Mouse (Mus musculus): ENCODE results near the gene Tmem218. TPM values are rescaled to one million over a fixed set of nuclear protein-coding genes. Genes with fewer than 3 reads are reported as not detected.

Gene Tmem218
- polyA plus RNA-seq (2016; fragmentation: Nextera tagmentation; extraction: Ambion mirVana): 11.7 and 13.4 TPM in 2 replicates

DNA sequence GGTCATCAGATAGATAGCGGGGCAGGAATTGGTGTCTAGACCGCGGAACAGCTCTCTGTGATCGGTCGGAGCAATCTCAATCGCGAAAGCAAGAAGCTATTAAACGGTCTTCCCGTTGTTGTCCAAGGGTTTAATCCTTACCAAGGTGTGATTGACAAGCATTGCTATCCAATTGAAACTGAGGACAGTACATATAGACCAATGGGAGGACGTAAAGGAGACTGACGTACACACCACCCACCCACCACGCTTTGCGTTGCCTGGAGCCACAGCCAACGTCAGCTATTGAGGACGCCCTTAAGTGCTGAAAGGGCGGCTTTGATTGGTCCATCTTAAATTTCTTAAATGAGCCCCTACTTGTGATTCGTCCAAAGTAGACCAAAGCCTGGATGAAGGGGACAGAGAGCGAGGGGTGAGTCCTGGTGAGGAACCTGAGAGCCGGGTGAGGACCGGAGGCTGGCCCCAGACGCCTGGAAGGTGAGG, at the start of gene Tmem218:
Gene Tmem218, plus strand, starts transcription at position 295 of the 483 bp plus-strand sequence.
- peak; percentile 100 for ATAC-seq (ENCODE audit: low FRiP score, low read depth)
- H3K9ac ChIP-seq: peak within 1 kb of the TSS; percentile 66
- no peaks in the 10 kb centered on the region for H3K9me3 ChIP-seq
- WGBS: under 1% methylated on average over 21 of the region's 21 CpGs
- peak within 1 kb of the TSS; percentile 71 for H3K4me2 ChIP-seq (replicated peaks)
- no peaks in the 10 kb centered on the region for H3K27me3 ChIP-seq (replicated peaks)
- H3K4me1 ChIP-seq: no peaks in the 10 kb centered on the region
- H3K27ac ChIP-seq: no peak within 1 kb of the TSS
- peak within 1 kb of the TSS; percentile 57 for H3K4me3 ChIP-seq
- no peaks in the 10 kb centered on the region for H3K36me3 ChIP-seq

DNA sequence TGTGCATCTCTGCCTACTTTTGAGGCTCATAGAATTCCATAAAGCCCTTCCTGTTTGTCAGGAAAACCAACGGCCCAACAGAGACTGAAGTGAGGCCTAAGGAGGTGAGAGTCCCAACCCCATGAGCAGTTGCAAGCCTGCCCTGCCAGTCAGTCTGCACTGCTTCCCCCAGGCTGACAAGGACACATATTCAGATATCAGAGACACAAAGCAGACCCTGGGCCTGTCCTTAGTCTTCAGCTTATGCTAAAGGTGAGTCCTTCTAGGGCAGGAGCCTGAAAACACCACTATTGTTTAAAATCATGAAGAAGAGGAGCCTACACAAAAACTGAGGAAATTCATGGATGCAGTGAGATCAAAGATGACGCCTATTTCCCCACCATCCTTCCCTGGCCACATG, 47.3 kb upstream of the Tmem218 start:
- no peak for ATAC-seq (ENCODE audit: low FRiP score, low read depth)
- Histone ChIP-seq H3K4me1 (no peaks in the 10 kb centered on the region), H3K27me3 (replicated peaks) (no peaks in the 10 kb centered on the region), H3K4me2 (replicated peaks) (no peak overlapping the region), H3K4me3 (no peak overlapping the region), H3K36me3 (no peaks in the 10 kb centered on the region), H3K27ac (no peak overlapping the region), H3K9me3 (no peaks in the 10 kb centered on the region), H3K9ac (no peak overlapping the region)
- 84% methylated on average over 2 of the region's 2 CpGs for WGBS

DNA sequence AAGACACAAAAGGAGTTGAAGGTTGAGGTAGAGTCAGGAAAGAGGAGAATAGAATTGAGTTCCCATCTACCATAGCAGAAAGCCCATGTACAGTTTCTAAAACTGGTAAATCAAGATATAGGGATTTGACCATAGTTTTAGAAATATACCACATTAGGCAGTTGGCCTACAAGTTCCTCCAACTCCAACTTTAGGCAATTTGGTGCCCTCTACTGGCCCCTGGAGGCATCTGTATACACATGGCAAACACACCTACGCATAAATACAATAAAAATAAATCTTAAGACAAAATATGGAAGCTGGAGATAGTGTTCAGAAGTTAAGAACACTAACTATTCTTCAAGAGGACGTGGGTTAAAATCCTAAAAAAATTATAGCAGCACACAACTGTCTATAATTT, 41.1 kb upstream of the Tmem218 start:
- no peaks in the 10 kb centered on the region for H3K4me1 ChIP-seq
- no peak overlapping the region for H3K27ac ChIP-seq
- ATAC-seq (ENCODE audit: low FRiP score, low read depth): no peak
- H3K9ac ChIP-seq: no peak overlapping the region
- no peaks in the 10 kb centered on the region for H3K9me3 ChIP-seq
- no peak overlapping the region for H3K4me2 ChIP-seq (replicated peaks)
- 70% methylated on average over 2 of the region's 2 CpGs for WGBS
- H3K4me3 ChIP-seq: no peak overlapping the region
- no peaks in the 10 kb centered on the region for H3K36me3 ChIP-seq
- no peaks in the 10 kb centered on the region for H3K27me3 ChIP-seq (replicated peaks)

DNA sequence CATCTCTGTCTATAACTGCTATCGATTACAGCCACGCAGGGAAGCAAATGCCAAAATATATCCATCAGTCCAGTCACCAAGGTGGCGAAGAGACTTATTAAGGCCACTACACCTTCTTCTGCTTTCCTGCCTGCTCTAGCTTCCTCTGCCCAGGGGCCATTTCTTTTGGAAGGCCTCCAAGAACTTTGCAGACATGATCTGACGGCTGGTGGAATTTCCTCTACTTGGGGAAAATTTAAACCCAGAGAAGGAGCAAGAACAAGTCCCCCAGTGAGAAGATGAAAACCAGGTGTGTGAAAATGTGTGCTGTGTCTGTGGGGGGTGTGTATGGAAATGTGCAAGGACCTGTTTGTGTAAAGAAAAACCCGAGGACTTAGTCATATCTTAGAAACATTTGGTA, 34.6 kb upstream of the Tmem218 start:
- H3K4me1 ChIP-seq: peaks cover 15% of the 10 kb centered on the region; the same call in 1 of the 2 replicates
- H3K9me3 ChIP-seq: no peaks in the 10 kb centered on the region
- H3K36me3 ChIP-seq: no peaks in the 10 kb centered on the region
- H3K4me3 ChIP-seq: no peak overlapping the region
- ATAC-seq (ENCODE audit: low FRiP score, low read depth): no peak
- WGBS: 73% methylated on average over 5 of the region's 5 CpGs
- no peak overlapping the region for H3K4me2 ChIP-seq (replicated peaks)
- H3K9ac ChIP-seq: no peak overlapping the region
- no peak overlapping the region for H3K27ac ChIP-seq
- 0 out of 2 replicates have a peak, but pooled peaks cover 2% of the 10 kb centered on the region for H3K27me3 ChIP-seq (replicated peaks)

DNA sequence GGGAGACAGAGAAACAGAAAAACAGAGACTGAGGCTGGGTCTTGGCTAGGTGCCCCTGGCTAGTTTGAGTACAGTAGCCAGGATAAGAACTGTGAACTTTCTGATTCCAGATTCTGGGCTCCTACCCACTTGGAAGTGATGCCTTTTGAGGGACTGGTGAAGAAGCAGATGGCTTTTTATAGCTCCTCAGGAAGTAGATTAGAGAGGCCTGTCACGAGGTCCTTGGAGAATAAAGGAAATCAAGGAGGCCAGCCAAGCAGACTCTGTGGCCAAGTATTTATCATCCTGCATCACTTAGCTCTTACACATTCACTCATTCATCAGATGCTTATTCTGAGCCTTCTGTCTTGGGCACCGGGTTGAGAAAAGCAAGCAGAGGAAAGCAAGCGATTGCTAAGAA, 32.0 kb upstream of the Tmem218 start:
- no peaks in the 10 kb centered on the region for H3K36me3 ChIP-seq
- no peak for ATAC-seq (ENCODE audit: low FRiP score, low read depth)
- 54% methylated on average over 3 of the region's 3 CpGs for WGBS
- H3K9ac ChIP-seq: no peak overlapping the region
- H3K4me2 ChIP-seq (replicated peaks): no peak overlapping the region
- H3K4me1 ChIP-seq: peaks cover 27% of the 10 kb centered on the region
- H3K27me3 ChIP-seq (replicated peaks): 0 out of 2 replicates have a peak, but pooled peaks cover 2% of the 10 kb centered on the region
- H3K27ac ChIP-seq: no peak overlapping the region
- H3K9me3 ChIP-seq: no peaks in the 10 kb centered on the region
- no peak overlapping the region for H3K4me3 ChIP-seq

DNA sequence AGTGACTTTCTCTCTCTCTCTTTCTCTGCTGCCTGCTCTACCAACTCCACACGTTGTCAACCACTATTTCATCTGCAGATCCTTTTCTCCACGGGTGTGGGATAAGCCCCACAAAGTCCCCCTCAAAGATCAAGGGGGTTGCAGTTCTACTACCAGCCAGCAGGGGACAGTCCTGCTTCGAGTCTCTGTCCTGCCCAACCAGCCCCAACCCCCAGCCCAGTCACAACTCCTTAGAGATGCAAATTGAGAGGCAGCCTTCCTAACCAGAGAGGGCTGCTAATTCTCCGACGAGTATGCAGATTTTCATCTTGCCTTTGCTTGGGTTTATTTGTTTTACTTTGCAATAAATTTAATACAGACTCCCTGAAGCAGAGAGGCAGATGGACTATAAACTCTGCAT, 30.9 kb upstream of the Tmem218 start:
- Histone ChIP-seq H3K27me3 (replicated peaks) (0 out of 2 replicates have a peak, but pooled peaks cover 2% of the 10 kb centered on the region), H3K36me3 (no peaks in the 10 kb centered on the region), H3K4me1 (peaks cover 27% of the 10 kb centered on the region), H3K4me2 (replicated peaks) (0 out of 2 replicates have a peak overlapping the region, but pooled peaks have one; percentile 7), H3K4me3 (no peak overlapping the region), H3K27ac (no peak overlapping the region), H3K9ac (no peak overlapping the region), H3K9me3 (no peaks in the 10 kb centered on the region)
- under 1% methylated on average over 5 of the region's 5 CpGs for WGBS
- ATAC-seq (ENCODE audit: low FRiP score, low read depth): peak; percentile 77

DNA sequence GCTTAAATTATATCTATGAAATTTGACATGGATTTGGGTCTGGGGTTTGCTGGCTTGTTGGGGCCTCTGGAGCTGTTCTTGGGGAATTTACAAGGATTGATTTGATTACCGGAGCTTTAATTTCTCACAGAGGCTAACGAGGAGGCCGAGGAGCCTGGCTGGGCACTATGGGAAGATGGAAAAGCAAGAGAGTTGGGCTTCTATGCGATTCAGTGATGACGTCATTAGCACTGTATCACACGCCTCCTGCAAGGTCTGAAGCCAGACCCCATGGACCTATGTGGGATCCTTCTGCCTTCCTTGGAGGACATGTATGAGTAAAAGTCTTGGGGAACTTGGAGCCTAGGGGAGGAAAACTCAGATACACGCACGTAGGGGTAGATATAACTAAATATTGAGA, 30.5 kb upstream of the Tmem218 start:
- Histone ChIP-seq H3K9ac (no peak overlapping the region), H3K27me3 (replicated peaks) (0 out of 2 replicates have a peak, but pooled peaks cover 2% of the 10 kb centered on the region), H3K4me2 (replicated peaks) (0 out of 2 replicates have a peak overlapping the region, but pooled peaks have one; percentile 7), H3K4me3 (no peak overlapping the region), H3K4me1 (peaks cover 27% of the 10 kb centered on the region), H3K9me3 (no peaks in the 10 kb centered on the region), H3K36me3 (no peaks in the 10 kb centered on the region), H3K27ac (no peak overlapping the region)
- WGBS: 41% methylated on average over 8 of the region's 8 CpGs
- peak; percentile 38; the same call in 1 of the 2 replicates for ATAC-seq (ENCODE audit: low FRiP score, low read depth)

DNA sequence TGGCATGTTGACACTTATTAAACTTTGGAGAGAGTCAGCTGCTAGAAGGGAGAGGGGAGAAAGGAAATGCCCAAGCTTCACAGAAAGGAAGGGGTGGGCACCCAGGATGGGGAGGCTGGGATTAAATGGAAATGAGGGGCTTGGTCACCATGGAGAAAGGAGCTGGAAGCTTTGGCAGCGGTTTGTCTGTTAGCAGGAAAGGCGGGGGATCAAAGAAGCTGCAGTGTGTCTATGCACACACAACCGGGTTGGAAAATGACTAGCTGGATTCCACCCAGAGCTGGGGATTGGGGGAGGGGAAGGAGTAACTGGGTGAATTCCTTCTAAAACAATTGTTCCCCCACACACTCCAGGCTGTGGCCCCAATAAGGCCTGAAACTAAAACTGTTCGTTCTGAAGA, 29.1 kb upstream of the Tmem218 start:
- no peaks in the 10 kb centered on the region for H3K36me3 ChIP-seq
- no peak overlapping the region for H3K9ac ChIP-seq
- H3K27me3 ChIP-seq (replicated peaks): 0 out of 2 replicates have a peak, but pooled peaks cover 2% of the 10 kb centered on the region
- no peak overlapping the region for H3K27ac ChIP-seq
- peak; percentile 11; the same call in 1 of the 2 replicates for ATAC-seq (ENCODE audit: low FRiP score, low read depth)
- no peaks in the 10 kb centered on the region for H3K9me3 ChIP-seq
- 20% methylated on average over 4 of the region's 4 CpGs for WGBS
- peak overlapping the region; percentile 16; the same call in 1 of the 2 replicates for H3K4me2 ChIP-seq (replicated peaks)
- peaks cover 27% of the 10 kb centered on the region for H3K4me1 ChIP-seq
- H3K4me3 ChIP-seq: no peak overlapping the region

DNA sequence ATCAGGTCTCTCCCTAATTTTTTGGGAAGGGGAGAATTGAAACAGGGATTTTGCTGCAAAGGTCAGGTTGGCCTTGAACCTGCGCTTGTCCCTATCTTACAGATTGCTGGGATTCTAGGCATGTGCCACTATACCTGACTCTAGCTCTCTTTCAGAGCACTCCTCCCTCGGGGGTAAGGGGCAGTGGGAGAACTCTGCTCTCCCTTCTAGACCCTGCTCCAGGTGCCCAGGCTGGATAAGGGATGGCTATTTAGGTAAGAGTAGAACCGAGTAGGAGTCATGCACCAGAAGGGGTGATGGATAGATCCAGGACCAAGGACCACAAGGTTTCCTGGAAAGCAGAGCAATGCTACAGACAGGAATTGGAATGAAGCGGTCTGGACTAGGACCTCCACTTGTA, 28.4 kb upstream of the Tmem218 start:
- H3K9ac ChIP-seq: no peak overlapping the region
- H3K4me1 ChIP-seq: peaks cover 27% of the 10 kb centered on the region
- no peaks in the 10 kb centered on the region for H3K36me3 ChIP-seq
- H3K4me3 ChIP-seq: no peak overlapping the region
- 93% methylated on average over 4 of the region's 4 CpGs for WGBS
- no peaks in the 10 kb centered on the region for H3K27me3 ChIP-seq (replicated peaks)
- no peak for ATAC-seq (ENCODE audit: low FRiP score, low read depth)
- no peak overlapping the region for H3K27ac ChIP-seq
- no peaks in the 10 kb centered on the region for H3K9me3 ChIP-seq
- no peak overlapping the region for H3K4me2 ChIP-seq (replicated peaks)

DNA sequence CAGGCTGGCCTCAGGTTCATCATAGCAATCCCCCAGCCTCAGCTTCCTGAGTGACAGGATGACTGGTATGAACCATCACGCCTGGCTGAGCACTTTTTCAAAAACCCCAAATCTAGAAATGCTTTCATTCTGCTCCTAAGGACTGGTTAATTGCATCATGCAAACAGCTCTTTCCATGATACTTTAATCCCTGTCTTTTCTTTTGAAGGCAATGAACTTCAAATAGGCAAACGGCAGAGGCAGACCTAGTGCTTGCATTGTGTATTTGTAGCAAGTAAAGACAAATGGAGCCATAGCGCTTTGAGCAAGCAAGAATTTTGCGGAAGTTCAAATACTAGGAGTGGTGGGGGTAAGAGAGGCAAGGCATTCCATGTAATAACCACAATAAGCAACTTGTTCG, 26.4 kb upstream of the Tmem218 start:
- H3K9ac ChIP-seq: no peak overlapping the region
- no peak overlapping the region for H3K4me2 ChIP-seq (replicated peaks)
- no peak overlapping the region for H3K4me3 ChIP-seq
- H3K4me1 ChIP-seq: peaks cover 27% of the 10 kb centered on the region
- H3K27me3 ChIP-seq (replicated peaks): no peaks in the 10 kb centered on the region
- no peaks in the 10 kb centered on the region for H3K9me3 ChIP-seq
- WGBS: 77% methylated on average over 5 of the region's 5 CpGs
- no peak for ATAC-seq (ENCODE audit: low FRiP score, low read depth)
- no peak overlapping the region for H3K27ac ChIP-seq
- no peaks in the 10 kb centered on the region for H3K36me3 ChIP-seq

DNA sequence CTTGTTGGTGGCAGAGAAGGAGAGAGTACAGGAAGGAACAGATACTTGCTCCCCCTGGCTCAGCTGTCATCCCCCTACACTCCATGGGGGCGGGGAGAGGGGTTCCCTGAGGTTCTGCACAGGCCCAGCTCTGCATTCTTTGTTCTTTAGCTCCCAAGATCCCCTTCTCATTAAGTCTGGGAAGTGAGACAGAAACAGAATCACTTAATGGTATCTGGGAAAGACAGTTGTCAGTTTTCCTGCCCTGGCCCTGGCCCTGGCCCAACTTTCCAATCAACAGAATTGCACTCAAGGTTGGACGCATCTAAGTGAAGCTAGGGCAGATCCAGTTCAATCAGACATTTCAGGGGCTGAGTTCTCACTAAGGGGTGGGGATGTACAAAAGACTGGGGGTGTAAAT, 24.8 kb upstream of the Tmem218 start:
- Histone ChIP-seq H3K9ac (no peak overlapping the region), H3K4me3 (no peak overlapping the region), H3K27ac (no peak overlapping the region), H3K4me2 (replicated peaks) (no peak overlapping the region), H3K4me1 (peaks cover 14% of the 10 kb centered on the region), H3K9me3 (no peaks in the 10 kb centered on the region), H3K27me3 (replicated peaks) (no peaks in the 10 kb centered on the region), H3K36me3 (no peaks in the 10 kb centered on the region)
- ATAC-seq (ENCODE audit: low FRiP score, low read depth): no peak
- WGBS: 81% methylated on average over 2 of the region's 2 CpGs

DNA sequence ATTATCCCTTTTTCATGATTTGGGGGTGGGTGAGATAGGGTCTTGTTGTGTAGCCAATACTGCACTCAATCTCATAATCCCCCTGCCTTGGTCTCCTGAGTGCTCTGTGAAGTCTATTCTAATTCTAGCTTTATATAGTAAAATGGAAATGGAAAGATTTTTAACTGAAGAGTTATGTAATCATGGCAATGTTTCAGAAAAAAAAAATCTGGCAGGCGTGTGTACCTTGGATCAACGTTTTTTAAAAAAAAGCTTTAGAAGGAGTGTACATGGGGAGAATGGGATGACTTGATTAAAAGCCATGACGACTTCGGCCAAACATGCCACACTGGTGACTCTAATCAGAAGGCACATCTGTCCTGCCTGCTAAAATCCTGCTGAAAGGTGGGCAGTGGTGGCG, 20.6 kb upstream of the Tmem218 start:
- H3K9me3 ChIP-seq: no peaks in the 10 kb centered on the region
- H3K4me1 ChIP-seq: no peaks in the 10 kb centered on the region
- H3K4me3 ChIP-seq: no peak overlapping the region
- no peaks in the 10 kb centered on the region for H3K27me3 ChIP-seq (replicated peaks)
- no peak for ATAC-seq (ENCODE audit: low FRiP score, low read depth)
- 90% methylated on average over 5 of the region's 5 CpGs for WGBS
- H3K4me2 ChIP-seq (replicated peaks): no peak overlapping the region
- no peak overlapping the region for H3K27ac ChIP-seq
- no peaks in the 10 kb centered on the region for H3K36me3 ChIP-seq
- no peak overlapping the region for H3K9ac ChIP-seq

DNA sequence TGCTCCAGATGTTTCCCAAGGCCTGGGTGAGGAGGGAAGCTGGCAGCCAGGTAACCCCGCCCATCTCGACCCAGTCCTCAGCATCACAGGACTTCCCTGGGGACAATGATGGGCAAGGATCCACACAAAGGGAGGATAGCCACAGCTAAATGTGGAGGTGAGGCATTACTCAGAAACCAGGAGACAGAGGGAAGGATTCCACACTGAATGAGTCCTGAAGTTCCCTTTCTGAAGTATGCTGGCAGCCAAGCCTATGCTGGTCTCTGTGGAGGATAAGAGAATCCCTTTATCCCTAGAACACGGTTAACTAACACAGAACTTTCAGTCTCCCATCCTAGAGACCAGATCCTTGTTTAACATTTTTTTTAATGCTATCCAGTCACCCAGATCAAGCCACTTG, 20.0 kb upstream of the Tmem218 start:
- Histone ChIP-seq H3K4me3 (no peak overlapping the region), H3K27me3 (replicated peaks) (no peaks in the 10 kb centered on the region), H3K4me2 (replicated peaks) (no peak overlapping the region), H3K4me1 (no peaks in the 10 kb centered on the region), H3K9me3 (no peaks in the 10 kb centered on the region), H3K27ac (no peak overlapping the region), H3K9ac (no peak overlapping the region), H3K36me3 (no peaks in the 10 kb centered on the region)
- ATAC-seq (ENCODE audit: low FRiP score, low read depth): no peak
- WGBS: 80% methylated on average over 3 of the region's 3 CpGs
